ENCODE assay signal across 9 mouse cellular contexts in genomic region chr2:151921596-151921995, GRCm38 (mm10). TPM values are rescaled to one million over a fixed set of nuclear protein-coding genes. Genes with fewer than 3 reads are reported as not detected.
DNase-seq lines count a peak whose midpoint lies in the region; ATAC-seq and TF ChIP-seq lines count a peak whose summit lies in the region.
"Had no signal": no experiment of that assay in that cellular context is flagged by ENCODE, and none has a peak within 500 bp of the region (broad histone marks: within the 10 kb centered on the region; RNA-seq: fewer than 3 reads in every experiment).

No protein-coding gene starts in this region.

- ATAC-seq in heart, embryonic 12.5 days (ENCODE audit: insufficient number of reproducible peaks, low FRiP score), result no peak

- H3K36me3 ChIP-seq in heart, embryonic 12.5 days, result no peaks in the 10 kb centered on the region
- H3K36me3 ChIP-seq: forebrain, embryonic 12.5 days had no signal

- DNase-seq in heart, adult 11 months, result peak; percentile 98
- peak; percentile 66 for DNase-seq in NIH3T3 (ENCODE audit: low read depth)
- peak; percentile 58 for DNase-seq in heart, adult 8-10 months (ENCODE audit: low spot score)
- DNase-seq in lung, postnatal 10 days, result peak; percentile 51
- no peak for DNase-seq in left cerebral cortex, adult 9 months (ENCODE audit: low spot score in 2 of 2)
- no peak for DNase-seq in layer of hippocampus, adult 2 months (ENCODE audit: low spot score in 2 of 2)
- DNase-seq in kidney, postnatal 14 days, result no peak

- H3K9ac ChIP-seq in heart, embryonic 12.5 days, result no peak overlapping the region
- H3K9ac ChIP-seq: forebrain, embryonic 12.5 days had no signal

- H3K4me2 ChIP-seq in heart, embryonic 12.5 days, result no peak overlapping the region
- H3K4me2 ChIP-seq: forebrain, embryonic 12.5 days had no signal

- H3K4me3 ChIP-seq in heart, embryonic 12.5 days, result no peak overlapping the region
- no peak overlapping the region for H3K4me3 ChIP-seq in layer of hippocampus, adult 2 months
- H3K4me3 ChIP-seq: forebrain, embryonic 12.5 days had no signal

- H3K4me1 ChIP-seq in heart, embryonic 12.5 days (replicated peaks), result peaks cover 9% of the 10 kb centered on the region

- TF ChIP-seq CTCF in layer of hippocampus, adult 2 months (conservative IDR thresholded peaks at IDR 0.05), result no peak

- H3K27me3 ChIP-seq in heart, embryonic 12.5 days (replicated peaks), result no peaks in the 10 kb centered on the region; the same call in 1 of the 2 replicates

- H3K9me3 ChIP-seq in heart, embryonic 12.5 days (replicated peaks), result no peaks in the 10 kb centered on the region
- H3K9me3 ChIP-seq: forebrain, embryonic 12.5 days had no signal

- H3K27ac ChIP-seq in heart, embryonic 12.5 days (ENCODE audit: poor library complexity, severe bottlenecking), result no peak overlapping the region
- H3K27ac ChIP-seq in layer of hippocampus, adult 2 months, result no peak overlapping the region
- H3K27ac ChIP-seq: forebrain, embryonic 12.5 days had no signal

- 36% methylated on average over 4 of the region's 4 CpGs for WGBS in heart, embryonic 12.5 days

RNA-seq across cellular contexts. Expression of gene Angpt4, which starts 10.6 kb away (rescaled TPM):
- 0.13 and 0.20 TPM in 2 replicates for polyA plus RNA-seq in heart, embryonic 12.5 days (2016; fragmentation: Nextera tagmentation; extraction: Ambion mirVana)
- under 1 TPM in 3 of 4 experiments, not detected in 1; 0.14 to 0.22 (median 0.16) TPM for total RNA-seq in heart, adult 8-10 months (2022)
- total RNA-seq in layer of hippocampus, adult 2 months (2021), result under 1 TPM in 1 of 2 experiments, not detected in 1; 0.20 TPM

RNA-seq across cellular contexts. Expression of gene Fam110a, which starts 58.4 kb away (rescaled TPM):
- 10.3 and 10.9 TPM in 2 replicates for polyA plus RNA-seq in heart, embryonic 12.5 days (2016; fragmentation: Nextera tagmentation; extraction: Ambion mirVana)
- 1 to 10 TPM; 2.8 to 5.0 (median 4.3) TPM for total RNA-seq in heart, adult 8-10 months (2022)
- 1 to 10 TPM; 7.8 to 8.0 TPM for total RNA-seq in layer of hippocampus, adult 2 months (2021)

Comparison
In these comparisons a context has a peak if more than half of its experiments do, and no peak if none do; other contexts are left out.
1. DNase-seq: peak in heart, adult 11 months (single experiment), NIH3T3 (single experiment), heart, adult 8-10 months (single experiment) and lung, postnatal 10 days (single experiment); none in left cerebral cortex, adult 9 months (0 of 2), layer of hippocampus, adult 2 months (0 of 2) and kidney, postnatal 14 days (single experiment).